Mouse (Mus musculus): ENCODE data around the gene Hapln3.
A peak's percentile ranks its signal among the peaks of the same experiment; 100 is the strongest.

Hapln3 gene

GRCm38 (mm10) chr7:79130843-79131444, at the start of gene Hapln3:
TSS of gene Hapln3 (minus strand) at chr7:79131018.
- no peak for DNase-seq (ENCODE audit: low read depth, low spot score)

- no peak for DNase-seq (ENCODE audit: low read depth, low spot score)
Observed at GRCm38 (mm10) chr7:79173800-79174199, 43.0 kb upstream of the Hapln3 start.

GRCm38 (mm10) chr7:79171782-79172181, 41.0 kb upstream of the Hapln3 start:
- DNase-seq (ENCODE audit: low read depth, low spot score) = no peak

- DNase-seq (ENCODE audit: low read depth, low spot score) = no peak
Observed at GRCm38 (mm10) chr7:79167006-79167562, 36.3 kb upstream of the Hapln3 start.

GRCm38 (mm10) chr7:79159406-79159805, 28.6 kb upstream of the Hapln3 start:
- DNase-seq (ENCODE audit: low read depth, low spot score) = no peak

- no peak for DNase-seq (ENCODE audit: low read depth, low spot score)
Observed at GRCm38 (mm10) chr7:79149522-79149921, 18.7 kb upstream of the Hapln3 start.

- peak; percentile 65 for DNase-seq (ENCODE audit: low read depth, low spot score)
Observed at GRCm38 (mm10) chr7:79148711-79149266, 18.0 kb upstream of the Hapln3 start, which contains the start of gene Mfge8. TSS of gene Mfge8 (minus strand) at chr7:79149060.

- no peak for DNase-seq (ENCODE audit: low read depth, low spot score)
Observed at GRCm38 (mm10) chr7:79147931-79148653, 17.3 kb upstream of the Hapln3 start.

GRCm38 (mm10) chr7:79147011-79147837, 16.4 kb upstream of the Hapln3 start:
- DNase-seq (ENCODE audit: low read depth, low spot score) = no peak

GRCm38 (mm10) chr7:79140897-79141296, 10.1 kb upstream of the Hapln3 start:
- peak; percentile 71 for DNase-seq (ENCODE audit: low read depth, low spot score)

GRCm38 (mm10) chr7:79139891-79140591, 9.2 kb upstream of the Hapln3 start:
- DNase-seq (ENCODE audit: low read depth, low spot score) = no peak

GRCm38 (mm10) chr7:79139328-79139824, 8.6 kb upstream of the Hapln3 start:
- DNase-seq (ENCODE audit: low read depth, low spot score) = no peak

- no peak for DNase-seq (ENCODE audit: low read depth, low spot score)
Observed at GRCm38 (mm10) chr7:79133391-79133790, 2.6 kb upstream of the Hapln3 start.

- DNase-seq (ENCODE audit: low read depth, low spot score) = no peak
Observed at GRCm38 (mm10) chr7:79130385-79130784, 433 bp downstream of the Hapln3 start.

- DNase-seq (ENCODE audit: low read depth, low spot score) = no peak
Observed at GRCm38 (mm10) chr7:79129883-79130282, 935 bp downstream of the Hapln3 start.

GRCm38 (mm10) chr7:79123465-79123864, 7.4 kb downstream of the Hapln3 start:
- DNase-seq (ENCODE audit: low read depth, low spot score) = no peak

GRCm38 (mm10) chr7:79113848-79114247, 17.0 kb downstream of the Hapln3 start:
- DNase-seq (ENCODE audit: low read depth, low spot score) = no peak

GRCm38 (mm10) chr7:79096492-79096891, 34.3 kb downstream of the Hapln3 start:
- no peak for DNase-seq (ENCODE audit: low read depth, low spot score)

GRCm38 (mm10) chr7:79089111-79089510, 41.7 kb downstream of the Hapln3 start:
- no peak for DNase-seq (ENCODE audit: low read depth, low spot score)

GRCm38 (mm10) chr7:79080572-79081399, 50.0 kb downstream of the Hapln3 start:
- DNase-seq (ENCODE audit: low read depth, low spot score) = peak; percentile 62

All from retina, postnatal 7 days (tissue).